Mouse (Mus musculus): Measurements from ENCODE around the gene Zscan4-ps3.
A peak's percentile ranks its signal among the peaks of the same experiment; 100 is the strongest.
"Not testable (repeated sequence)": the region's sequence is repeated elsewhere in the genome, so short reads cannot be mapped to it uniquely, and the experiment has no call there.

The Zscan4-ps3 gene

GRCm38 (mm10) chr7:11609008-11609407 is at the start of gene Zscan4-ps3:
Gene Zscan4-ps3 (plus strand): TSS chr7:11609308.
- not testable (repeated sequence) for DNase-seq (ENCODE audit: low read depth, low spot score)

GRCm38 (mm10) chr7:11617082-11617481 is 8.0 kb downstream of the Zscan4-ps3 start:
- peak; percentile 29 for DNase-seq (ENCODE audit: low read depth, low spot score)

Measured in embryo, embryonic 11.5 days (tissue).